Mouse (Mus musculus): Measurements from ENCODE around the gene Rbak. TPM values are rescaled to one million over a fixed set of nuclear protein-coding genes. Genes with fewer than 3 reads are reported as not detected.
"Not testable (repeated sequence)": the region's sequence is repeated elsewhere in the genome, so short reads cannot be mapped to it uniquely, and the experiment has no call there.

Rbak gene
- polyA plus RNA-seq, 1 experiment from 2014 or later = 9.3 TPM

GRCm38 (mm10) chr5:143192806-143193205 lies 12.2 kb upstream of the Rbak start:
- H3K4me3 ChIP-seq (replicated peaks; ENCODE audit: low read length) = no peak overlapping the region
- H3K27ac ChIP-seq (ENCODE audit: low read length) = no peak overlapping the region
- H3K4me1 ChIP-seq (ENCODE audit: control insufficient read depth, insufficient read depth, low read length) = no peaks in the 10 kb centered on the region
- no peak overlapping the region for H3K4me2 ChIP-seq (ENCODE audit: low read depth, low read length)
- no peak for ATAC-seq (ENCODE audit: insufficient read depth, low FRiP score)
- H3K9me3 ChIP-seq (replicated peaks; ENCODE audit: control insufficient read depth, low read length) = no peaks in the 10 kb centered on the region
- H3K9ac ChIP-seq (ENCODE audit: low read length) = no peak overlapping the region
- H3K36me3 ChIP-seq (ENCODE audit: control insufficient read depth, insufficient read depth, low read length) = no peaks in the 10 kb centered on the region
- 87% methylated on average over 8 of the region's 8 CpGs for WGBS
- H3K27me3 ChIP-seq (ENCODE audit: control insufficient read depth, insufficient read depth, low read length) = no peaks in the 10 kb centered on the region

- H3K27ac ChIP-seq (ENCODE audit: low read length); H3K9ac ChIP-seq (ENCODE audit: low read length); H3K36me3 ChIP-seq (ENCODE audit: control insufficient read depth, insufficient read depth, low read length); H3K9me3 ChIP-seq (replicated peaks; ENCODE audit: control insufficient read depth, low read length); H3K4me3 ChIP-seq (replicated peaks; ENCODE audit: low read length); ATAC-seq (ENCODE audit: insufficient read depth, low FRiP score); H3K27me3 ChIP-seq (ENCODE audit: control insufficient read depth, insufficient read depth, low read length); H3K4me1 ChIP-seq (ENCODE audit: control insufficient read depth, insufficient read depth, low read length); H3K4me2 ChIP-seq (ENCODE audit: low read depth, low read length): not testable (repeated sequence)
- no CpG with 5 or more reads among the region's 1 CpGs for WGBS
Observed at GRCm38 (mm10) chr5:143188014-143188413, 7.4 kb upstream of the Rbak start.

GRCm38 (mm10) chr5:143179179-143179578 lies 1.4 kb downstream of the Rbak start:
- no peak overlapping the region; the same call in 1 of the 2 replicates for H3K9ac ChIP-seq (ENCODE audit: low read length)
- peak overlapping the region; percentile 76; the same call in 1 of the 2 replicates for H3K4me3 ChIP-seq (replicated peaks; ENCODE audit: low read length)
- WGBS = 29% methylated on average over 6 of the region's 6 CpGs

DNA sequence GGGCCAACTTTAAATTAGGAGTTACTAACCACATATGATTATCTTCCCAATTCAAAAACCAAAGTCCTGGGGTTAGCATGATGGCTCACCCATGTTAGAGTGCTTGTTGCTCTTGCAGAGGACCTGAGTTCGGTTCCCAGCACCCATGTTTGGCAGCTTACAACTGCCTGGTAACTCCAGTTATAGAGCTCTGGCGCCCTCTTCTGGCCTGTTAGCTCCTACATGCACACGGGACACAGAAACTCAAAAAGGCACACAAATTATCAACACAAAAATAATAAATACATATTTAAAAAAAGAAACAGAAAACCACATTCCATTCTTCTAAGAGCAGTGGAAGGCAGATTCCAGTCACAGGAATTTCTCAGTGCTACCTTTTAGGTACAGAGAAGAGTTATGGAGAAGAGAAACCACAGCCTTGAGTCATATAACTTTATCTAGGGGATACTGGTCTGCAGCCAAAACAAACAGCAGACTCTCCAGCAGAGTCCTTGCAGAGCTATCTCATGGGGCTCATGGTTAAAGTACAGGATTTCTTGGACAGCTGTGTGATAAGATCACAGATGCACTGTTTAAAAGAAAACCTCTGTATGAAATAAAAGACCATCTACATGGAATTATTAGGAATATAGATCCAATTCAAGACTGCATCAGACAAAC lies 2.9 kb downstream of the Rbak start:
- Histone ChIP-seq H3K9ac (ENCODE audit: low read length) (no peak overlapping the region), H3K4me1 (ENCODE audit: control insufficient read depth, insufficient read depth, low read length) (peaks cover 10% of the 10 kb centered on the region), H3K27ac (ENCODE audit: low read length) (no peak overlapping the region), H3K9me3 (replicated peaks; ENCODE audit: control insufficient read depth, low read length) (peaks cover 12% of the 10 kb centered on the region; the same call in 1 of the 2 replicates), H3K27me3 (ENCODE audit: control insufficient read depth, insufficient read depth, low read length) (no peaks in the 10 kb centered on the region), H3K4me2 (ENCODE audit: low read depth, low read length) (no peak overlapping the region), H3K36me3 (ENCODE audit: control insufficient read depth, insufficient read depth, low read length) (peaks cover 45% of the 10 kb centered on the region), H3K4me3 (replicated peaks; ENCODE audit: low read length) (no peak overlapping the region)
- no peak for ATAC-seq (ENCODE audit: insufficient read depth, low FRiP score)
- 87% methylated on average over 3 of the region's 3 CpGs for WGBS

More at GRCm38 (mm10) chr5:143179179-143179578, 1.4 kb downstream of the Rbak start:
- Histone ChIP-seq H3K27me3 (ENCODE audit: control insufficient read depth, insufficient read depth, low read length) (no peaks in the 10 kb centered on the region), H3K4me1 (ENCODE audit: control insufficient read depth, insufficient read depth, low read length) (peaks cover 10% of the 10 kb centered on the region), H3K36me3 (ENCODE audit: control insufficient read depth, insufficient read depth, low read length) (peaks cover 30% of the 10 kb centered on the region), H3K4me2 (ENCODE audit: low read depth, low read length) (peak overlapping the region; percentile 69), H3K9me3 (replicated peaks; ENCODE audit: control insufficient read depth, low read length) (0 out of 2 replicates have a peak, but pooled peaks cover 4% of the 10 kb centered on the region), H3K27ac (ENCODE audit: low read length) (no peak overlapping the region)
- ATAC-seq (ENCODE audit: insufficient read depth, low FRiP score) = no peak

DNA sequence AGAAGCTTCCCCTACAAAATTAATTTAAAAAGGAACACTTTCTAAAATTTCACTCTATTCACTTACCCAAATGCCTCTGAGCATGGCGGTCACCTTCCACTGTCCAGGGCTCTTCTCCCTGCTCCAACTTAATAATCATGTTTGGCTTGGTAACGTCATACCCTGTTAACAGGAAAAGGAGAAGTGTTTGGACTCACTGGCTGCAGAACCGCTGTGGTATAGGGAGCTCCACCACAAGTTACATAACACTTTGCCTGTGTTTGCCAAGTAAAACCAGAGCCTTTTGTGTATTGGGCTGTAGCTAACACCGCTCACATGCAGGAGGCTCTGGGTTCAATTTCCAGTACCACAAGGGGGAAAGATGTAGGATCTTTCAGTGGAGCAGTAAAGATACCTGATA lies 4.6 kb downstream of the Rbak start:
- WGBS = 92% methylated on average over 4 of the region's 4 CpGs
- no peak for ATAC-seq (ENCODE audit: insufficient read depth, low FRiP score)
- Histone ChIP-seq H3K9ac (ENCODE audit: low read length) (no peak overlapping the region), H3K27ac (ENCODE audit: low read length) (no peak overlapping the region), H3K9me3 (replicated peaks; ENCODE audit: control insufficient read depth, low read length) (peaks cover 12% of the 10 kb centered on the region; the same call in 1 of the 2 replicates), H3K36me3 (ENCODE audit: control insufficient read depth, insufficient read depth, low read length) (peaks cover 56% of the 10 kb centered on the region), H3K4me3 (replicated peaks; ENCODE audit: low read length) (no peak overlapping the region), H3K4me1 (ENCODE audit: control insufficient read depth, insufficient read depth, low read length) (peaks cover 8% of the 10 kb centered on the region), H3K27me3 (ENCODE audit: control insufficient read depth, insufficient read depth, low read length) (no peaks in the 10 kb centered on the region), H3K4me2 (ENCODE audit: low read depth, low read length) (no peak overlapping the region)

DNA sequence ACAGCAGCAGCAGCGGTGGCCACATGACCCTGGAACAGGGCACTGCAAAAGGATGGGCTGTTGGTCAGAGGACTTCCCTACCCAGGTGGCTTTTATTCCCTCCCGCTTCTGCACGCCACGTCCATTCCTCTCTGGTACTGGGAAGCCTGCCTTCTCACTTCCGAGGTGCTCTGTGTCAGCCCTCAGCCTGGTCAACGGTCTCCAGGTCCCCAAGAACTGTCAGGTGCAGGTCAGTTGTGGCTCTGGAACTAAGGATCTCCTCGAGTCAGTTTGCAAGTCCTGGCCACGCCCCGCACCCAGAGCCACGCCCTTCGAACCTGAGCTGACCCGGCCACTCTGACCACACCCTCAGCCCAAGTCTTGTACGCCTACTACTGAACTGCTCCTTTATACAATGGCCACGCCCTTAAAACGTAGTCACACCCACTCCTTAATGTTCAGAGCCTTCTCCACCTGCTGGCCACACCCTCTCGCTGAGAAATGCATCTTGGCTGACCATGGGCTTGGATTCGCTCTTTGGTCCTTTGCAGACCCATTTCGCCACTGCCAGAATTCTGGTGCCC lies 15.0 kb downstream of the Rbak start:
- ATAC-seq (ENCODE audit: insufficient read depth, low FRiP score) = peak; percentile 92
- Histone ChIP-seq H3K4me2 (ENCODE audit: low read depth, low read length) (peak overlapping the region; percentile 30), H3K9me3 (replicated peaks; ENCODE audit: control insufficient read depth, low read length) (no peaks in the 10 kb centered on the region), H3K4me1 (ENCODE audit: control insufficient read depth, insufficient read depth, low read length) (no peaks in the 10 kb centered on the region), H3K9ac (ENCODE audit: low read length) (no peak overlapping the region), H3K4me3 (replicated peaks; ENCODE audit: low read length) (no peak overlapping the region), H3K36me3 (ENCODE audit: control insufficient read depth, insufficient read depth, low read length) (no peaks in the 10 kb centered on the region), H3K27ac (ENCODE audit: low read length) (no peak overlapping the region), H3K27me3 (ENCODE audit: control insufficient read depth, insufficient read depth, low read length) (no peaks in the 10 kb centered on the region)
- 10% methylated on average over 18 of the region's 18 CpGs for WGBS

DNA sequence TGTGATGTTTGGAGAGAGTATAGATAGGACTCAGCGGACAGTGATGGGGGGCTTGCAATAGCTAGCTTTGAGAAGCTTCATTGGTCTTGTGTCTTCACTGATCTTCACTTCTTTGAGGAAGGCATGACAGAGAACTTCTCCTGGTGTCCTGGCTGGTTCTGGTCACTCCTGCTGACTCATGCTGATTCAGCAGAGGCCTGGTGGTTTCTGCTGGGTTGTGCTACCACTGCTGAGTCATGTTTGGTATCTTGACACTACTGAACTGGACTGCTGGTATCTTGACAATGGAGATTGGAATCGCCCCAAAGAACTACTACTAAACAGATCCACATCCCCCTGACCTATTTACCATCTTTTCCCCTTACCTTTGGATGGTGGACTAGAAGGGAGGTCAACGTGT lies 25.0 kb downstream of the Rbak start:
- H3K4me3 ChIP-seq (replicated peaks; ENCODE audit: low read length) = no peak overlapping the region
- ATAC-seq (ENCODE audit: insufficient read depth, low FRiP score) = no peak

DNA sequence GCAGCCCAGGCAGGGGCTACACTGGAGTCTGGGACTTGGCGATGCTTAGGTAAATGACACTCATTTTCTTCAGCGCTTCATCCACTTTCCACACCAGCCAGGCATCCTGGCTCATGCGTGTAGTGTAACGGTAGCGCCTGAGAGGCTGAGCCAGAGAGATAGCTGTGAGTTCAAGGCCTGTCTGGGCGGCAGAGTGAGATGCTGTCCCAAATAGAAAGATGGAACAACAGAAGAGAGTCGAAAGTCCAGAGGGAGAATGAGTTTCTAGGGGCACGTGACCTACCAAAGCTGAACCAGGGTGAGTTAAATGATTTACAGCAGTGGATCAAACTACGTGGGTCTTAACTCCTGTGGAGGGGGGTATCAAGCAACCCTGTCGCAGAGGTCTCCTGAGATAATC lies 26.8 kb downstream of the Rbak start:
- WGBS = 85% methylated on average over 10 of the region's 10 CpGs

More for the DNA sequence above, 25.0 kb downstream of the Rbak start:
- H3K27ac ChIP-seq (ENCODE audit: low read length) = no peak overlapping the region
- H3K36me3 ChIP-seq (ENCODE audit: control insufficient read depth, insufficient read depth, low read length) = no peaks in the 10 kb centered on the region
- no peak overlapping the region for H3K9ac ChIP-seq (ENCODE audit: low read length)
- WGBS = 79% methylated on average over 3 of the region's 3 CpGs
- H3K4me1 ChIP-seq (ENCODE audit: control insufficient read depth, insufficient read depth, low read length) = no peaks in the 10 kb centered on the region
- no peak overlapping the region for H3K4me2 ChIP-seq (ENCODE audit: low read depth, low read length)
- H3K27me3 ChIP-seq (ENCODE audit: control insufficient read depth, insufficient read depth, low read length) = peaks cover 21% of the 10 kb centered on the region
- no peaks in the 10 kb centered on the region for H3K9me3 ChIP-seq (replicated peaks; ENCODE audit: control insufficient read depth, low read length)

DNA sequence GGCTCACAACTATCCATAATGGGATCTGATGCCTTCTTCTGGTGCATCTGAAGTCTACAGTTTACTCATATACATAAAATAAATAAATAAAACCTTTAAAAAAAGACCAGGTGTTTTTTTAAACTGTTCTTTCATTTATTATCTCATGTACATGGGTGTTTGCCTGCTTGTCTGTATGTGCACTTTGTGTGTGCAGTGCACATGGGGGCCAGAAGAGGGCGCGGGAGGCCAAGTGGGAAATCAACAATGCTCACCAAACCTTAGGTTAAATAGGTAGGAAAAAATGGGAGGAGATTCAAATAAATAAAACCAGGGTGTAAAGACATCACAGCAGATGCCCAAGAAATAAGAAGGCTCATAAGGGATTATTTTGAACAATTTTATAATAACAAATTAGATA lies 30.5 kb downstream of the Rbak start:
- 78% methylated on average over 2 of the region's 2 CpGs for WGBS
- ATAC-seq (ENCODE audit: insufficient read depth, low FRiP score) = no peak
- no peak overlapping the region for H3K4me3 ChIP-seq (replicated peaks; ENCODE audit: low read length)
- H3K9me3 ChIP-seq (replicated peaks; ENCODE audit: control insufficient read depth, low read length) = no peaks in the 10 kb centered on the region; the same call in 1 of the 2 replicates
- H3K9ac ChIP-seq (ENCODE audit: low read length) = no peak overlapping the region
- no peak overlapping the region for H3K27ac ChIP-seq (ENCODE audit: low read length)
- no peaks in the 10 kb centered on the region for H3K27me3 ChIP-seq (ENCODE audit: control insufficient read depth, insufficient read depth, low read length)
- no peak overlapping the region for H3K4me2 ChIP-seq (ENCODE audit: low read depth, low read length)
- H3K36me3 ChIP-seq (ENCODE audit: control insufficient read depth, insufficient read depth, low read length) = no peaks in the 10 kb centered on the region
- H3K4me1 ChIP-seq (ENCODE audit: control insufficient read depth, insufficient read depth, low read length) = no peaks in the 10 kb centered on the region

More for the DNA sequence above, 26.8 kb downstream of the Rbak start:
- H3K4me3 ChIP-seq (replicated peaks; ENCODE audit: low read length) = no peak overlapping the region
- no peak overlapping the region for H3K27ac ChIP-seq (ENCODE audit: low read length)
- H3K9me3 ChIP-seq (replicated peaks; ENCODE audit: control insufficient read depth, low read length) = no peaks in the 10 kb centered on the region; the same call in 1 of the 2 replicates
- H3K9ac ChIP-seq (ENCODE audit: low read length) = no peak overlapping the region
- no peak for ATAC-seq (ENCODE audit: insufficient read depth, low FRiP score)
- H3K4me2 ChIP-seq (ENCODE audit: low read depth, low read length) = no peak overlapping the region
- no peaks in the 10 kb centered on the region for H3K36me3 ChIP-seq (ENCODE audit: control insufficient read depth, insufficient read depth, low read length)
- no peaks in the 10 kb centered on the region for H3K4me1 ChIP-seq (ENCODE audit: control insufficient read depth, insufficient read depth, low read length)
- peaks cover 12% of the 10 kb centered on the region for H3K27me3 ChIP-seq (ENCODE audit: control insufficient read depth, insufficient read depth, low read length)
